Mouse (Mus musculus): Measurements from ENCODE around the gene Rag1.

DNA sequence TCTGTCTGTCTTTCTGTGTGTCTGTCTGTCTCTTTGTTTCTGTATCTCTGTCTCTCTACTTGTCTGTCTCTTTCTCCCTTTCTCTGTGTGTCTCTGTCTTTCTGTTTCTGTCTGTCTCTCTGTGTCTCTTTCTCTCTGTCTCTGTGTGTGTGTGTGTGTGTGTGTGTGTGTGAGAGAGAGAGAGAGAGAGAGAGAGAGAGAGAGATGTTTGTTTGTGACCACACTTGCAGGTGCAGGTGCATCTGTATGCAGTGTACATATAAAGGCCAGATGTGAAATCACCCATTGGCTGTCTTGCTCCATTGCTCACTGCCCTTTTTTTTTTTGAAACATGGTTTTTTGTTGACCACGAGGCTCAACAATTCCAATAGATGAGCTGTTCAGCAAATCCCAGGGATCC, 1.1 kb upstream of the Rag1 start:
- no peak for TF ChIP-seq CTCF (IDR thresholded peaks at IDR 0.05; ENCODE audit: borderline replicate concordance, insufficient read depth, low read length)
- no peak for TF ChIP-seq POLR2A (IDR thresholded peaks at IDR 0.05; ENCODE audit: low read depth, low read length)

Measured in embryonic fibroblast, embryonic 13.5 days (primary cell).